20 mouse cellular contexts compared by ENCODE assay signal in the genomic region with DNA sequence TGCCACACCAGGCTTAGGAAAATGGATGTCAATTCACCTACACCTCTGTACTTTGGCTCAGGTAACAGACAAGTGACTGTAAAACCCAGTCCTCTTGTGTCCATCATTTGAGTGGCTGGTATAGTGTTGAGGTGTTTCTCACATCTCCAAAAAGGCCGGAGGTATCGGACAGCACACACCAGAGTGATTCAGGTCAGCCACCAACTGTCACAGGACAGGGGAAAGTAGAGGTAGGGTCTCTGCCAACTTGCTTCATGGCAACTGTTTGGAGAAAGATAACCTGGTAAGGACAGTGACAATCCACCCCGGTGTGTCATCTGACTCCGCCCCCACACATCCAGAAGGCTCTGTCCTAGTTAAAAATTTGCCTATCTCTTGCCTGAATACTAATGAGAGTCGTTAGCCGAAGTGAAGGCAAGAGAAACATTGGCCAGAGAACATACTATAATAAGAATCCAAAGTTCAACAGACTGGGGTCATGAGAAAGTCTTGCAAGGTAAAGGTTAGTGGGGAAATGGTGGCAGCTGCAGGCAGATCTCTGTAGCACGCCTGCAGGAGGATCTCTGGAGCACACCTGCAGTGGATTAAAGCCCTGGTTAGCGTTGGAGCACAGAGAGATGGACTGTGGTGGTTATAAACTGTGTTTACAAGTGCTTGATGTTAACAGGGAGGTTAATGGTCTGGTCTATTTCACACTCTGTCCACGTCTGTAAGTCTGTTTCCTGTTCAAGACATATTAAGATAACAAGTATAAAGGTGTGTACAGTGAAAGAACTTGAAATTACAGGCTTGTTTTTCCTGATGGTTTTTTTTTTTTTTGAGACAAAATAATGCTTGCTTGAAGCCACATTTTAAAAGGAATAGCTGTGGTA. TPM values are rescaled to one million over a fixed set of nuclear protein-coding genes. Genes with fewer than 3 reads are reported as not detected.
DNase-seq lines count a peak whose midpoint lies in the region; ATAC-seq and TF ChIP-seq lines count a peak whose summit lies in the region.
"Had no signal": no experiment of that assay in that cellular context is flagged by ENCODE, and none has a peak within 500 bp of the region (broad histone marks: within the 10 kb centered on the region; RNA-seq: fewer than 3 reads in every experiment).

No protein-coding gene starts in this region.

- no peak; the same call in 1 of the 2 replicates for ATAC-seq in kidney, embryonic 14.5 days (ENCODE audit: low FRiP score, low TSS enrichment)

- 0 out of 2 replicates have a peak, but pooled peaks have one; percentile 14 for TF ChIP-seq CTCF in kidney, adult 2 months (conservative IDR thresholded peaks at IDR 0.05; ENCODE audit: insufficient read depth, insufficient read length, low read depth, low read length)

- H3K27me3 ChIP-seq in kidney, embryonic 14.5 days (ENCODE audit: control insufficient read depth, insufficient read depth, low read length): no peaks in the 10 kb centered on the region
- no peaks in the 10 kb centered on the region for H3K27me3 ChIP-seq in kidney, adult 2 months (replicated peaks; ENCODE audit: control insufficient read depth, insufficient read depth, low read length)
- H3K27me3 ChIP-seq: CH12.LX; embryonic facial prominence, embryonic 12.5 days had no signal

- no peak overlapping the region for H3K27ac ChIP-seq in kidney, embryonic 14.5 days (ENCODE audit: low read depth, low read length)
- H3K27ac ChIP-seq in kidney, adult 2 months (ENCODE audit: insufficient read depth, low read depth, low read length): peak overlapping the region; percentile 67
- H3K27ac ChIP-seq: embryonic facial prominence, embryonic 12.5 days; hindbrain, embryonic 14.5 days had no signal

- H3K9me3 ChIP-seq in kidney, embryonic 14.5 days (ENCODE audit: control insufficient read depth, low read length): no peaks in the 10 kb centered on the region
- H3K9me3 ChIP-seq: embryonic facial prominence, embryonic 12.5 days had no signal

- no peak overlapping the region for H3K4me2 ChIP-seq in kidney, embryonic 14.5 days (replicated peaks; ENCODE audit: low read depth, low read length)
- H3K4me2 ChIP-seq: embryonic facial prominence, embryonic 12.5 days; hindbrain, embryonic 14.5 days had no signal

- H3K9ac ChIP-seq in kidney, embryonic 14.5 days (ENCODE audit: low read depth, low read length): no peak overlapping the region
- H3K9ac ChIP-seq: embryonic facial prominence, embryonic 12.5 days; hindbrain, embryonic 14.5 days had no signal

- H3K36me3 ChIP-seq in kidney, embryonic 14.5 days (ENCODE audit: control insufficient read depth, insufficient read depth, low read length): no peaks in the 10 kb centered on the region
- H3K36me3 ChIP-seq in kidney, adult 2 months (ENCODE audit: control insufficient read depth, insufficient read depth, low read length): no peaks in the 10 kb centered on the region
- H3K36me3 ChIP-seq: embryonic facial prominence, embryonic 12.5 days had no signal

- no peak overlapping the region for H3K4me3 ChIP-seq in kidney, embryonic 14.5 days (ENCODE audit: low read length)
- H3K4me3 ChIP-seq in kidney, adult 2 months (ENCODE audit: insufficient read depth, low read depth, low read length): no peak overlapping the region
- H3K4me3 ChIP-seq: embryonic facial prominence, embryonic 12.5 days; megakaryocyte, embryonic 14.5 days had no signal

- TF ChIP-seq POLR2A in kidney, adult 2 months (IDR thresholded peaks at IDR 0.05; ENCODE audit: low read depth, low read length): no peak

- H3K4me1 ChIP-seq in kidney, embryonic 14.5 days (ENCODE audit: control insufficient read depth, insufficient read depth, low read length): no peaks in the 10 kb centered on the region
- peaks cover 8% of the 10 kb centered on the region; the same call in 1 of the 2 replicates for H3K4me1 ChIP-seq in kidney, adult 2 months (ENCODE audit: control insufficient read depth, insufficient read depth, low read length)

- peak; percentile 72 for DNase-seq in kidney, adult 11 months
- DNase-seq in A20 (ENCODE audit: low read depth, low spot score): peak; percentile 33
- DNase-seq in kidney, adult 2 months: peak; percentile 88
- DNase-seq in kidney, postnatal 25 days: peak; percentile 68 to 83
- no peak for DNase-seq in cerebellum, postnatal 25 days
- no peak for DNase-seq in right cerebral cortex, postnatal 10 days (ENCODE audit: low spot score in 2 of 2)
- no peak for DNase-seq in gastrocnemius, postnatal 25 days
- DNase-seq: adrenal gland, adult 2 months; cerebellum, adult 11-12 months; gastrocnemius, postnatal 10 days; heart, postnatal 10 days; layer of hippocampus, postnatal 36 days; lung, postnatal 14 days; right cerebral cortex, postnatal 25 days; thymus, adult 2 months had no signal

- WGBS in kidney, embryonic 14.5 days: 66% methylated on average over 9 of the region's 9 CpGs
- 38% methylated on average over 9 of the region's 9 CpGs for WGBS in kidney, adult 2 months

RNA-seq across cellular contexts. Expression of a gene that starts 13.9 kb away (rescaled TPM):
- polyA plus RNA-seq in kidney, embryonic 14.5 days (2014; fragmentation: Nextera tagmentation; extraction: Ambion mirVana): 12.0 and 18.9 TPM in 2 replicates
- 14.1 and 14.7 TPM in 2 replicates for polyA plus RNA-seq in kidney, adult 2 months (2012; rRNA removed)
- total RNA-seq in gastrocnemius, postnatal 25 days (2021): 10 to 100 TPM; 13.8 to 14.5 TPM

Comparison
In these comparisons a context has a peak if more than half of its experiments do, and no peak if none do; other contexts are left out.
1. DNase-seq: peak in kidney, adult 11 months (single experiment), A20 (single experiment), kidney, adult 2 months (single experiment) and kidney, postnatal 25 days (2 of 2); none in cerebellum, postnatal 25 days (0 of 2), right cerebral cortex, postnatal 10 days (0 of 2) and gastrocnemius, postnatal 25 days (single experiment).